Mouse (Mus musculus) megakaryocyte-erythroid progenitor cell, adult 5-6 weeks (primary cell): Measurements from ENCODE around the gene Nup188. TPM values are rescaled to one million over a fixed set of nuclear protein-coding genes. Genes with fewer than 3 reads are reported as not detected.

Experiments used
- ATAC-seq: replicated peaks from 2 replicates; pipeline ENCODE4 v1.8.0; 2016; ENCODE audit warnings: mild to moderate bottlenecking, inconsistent platforms; ENCODE audit not compliant: severe bottlenecking, poor library complexity, low FRiP score, low TSS enrichment
- total RNA-seq, 2 experiments: library from RNA; stranded (forward) in 1 of 2; stranded (reverse) in 1 of 2; fragments of 200-1000, 215-1000 nt in 1 of 2; fragments of >200 nt in 1 of 2; fragmentation: Nextera tagmentation in 1 of 2; gene quantifications; 2 replicates each; pipeline ENCODE4 v1.2.3; 2014 to 2017

Nup188 gene
- 59.3 and 66.6 TPM in 2 replicates for total RNA-seq (2014; fragmentation: Nextera tagmentation)
- total RNA-seq (2017): 25.8 and 29.8 TPM in 2 replicates

DNA sequence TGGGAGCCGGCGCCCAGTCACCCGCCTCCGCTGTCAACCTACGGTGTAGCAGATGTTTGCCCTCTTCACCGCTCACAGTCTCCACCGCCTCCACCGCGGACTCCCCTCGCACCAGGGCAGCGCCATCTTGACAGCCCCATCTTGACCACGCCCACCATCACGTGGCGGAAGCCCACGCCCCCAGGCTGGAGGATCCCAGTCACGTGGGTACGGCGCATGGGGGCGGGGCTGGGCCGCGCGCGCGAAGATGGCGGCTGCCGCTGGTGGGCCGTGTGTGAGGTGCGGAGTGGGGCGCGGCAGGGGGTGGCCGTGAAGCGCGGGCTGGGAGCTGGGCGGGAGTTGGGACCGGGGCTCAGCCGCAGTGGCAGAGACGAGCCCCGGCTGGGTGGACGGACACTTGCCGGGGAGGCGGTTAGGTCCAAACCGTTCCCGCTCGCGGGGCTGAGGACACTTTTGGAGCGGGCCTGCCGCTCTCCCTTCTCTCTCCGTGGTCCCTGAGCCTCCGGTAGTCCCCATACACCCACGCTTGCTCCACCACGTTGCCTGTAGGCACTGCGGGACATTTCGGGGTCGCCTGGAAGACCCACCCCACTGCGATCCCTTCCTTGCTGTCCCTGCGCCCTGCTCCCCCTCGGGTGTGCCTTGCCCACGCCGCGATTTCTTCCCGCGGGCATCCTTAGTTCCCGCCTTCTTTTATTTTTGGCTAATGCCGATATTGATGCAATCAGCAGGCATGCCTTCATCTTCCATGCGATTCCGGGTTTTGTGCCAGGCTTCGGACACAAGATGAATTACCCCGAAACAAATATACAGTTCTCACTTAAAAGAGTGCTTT lies at the start of gene Nup188, which contains the start of gene Dolk:
Gene Nup188, plus strand, starts transcription at position 206 of the 835 bp plus-strand sequence.
Gene Dolk, minus strand, starts transcription at position 143 of the 835 bp plus-strand sequence.
- peak; percentile 87 for ATAC-seq

DNA sequence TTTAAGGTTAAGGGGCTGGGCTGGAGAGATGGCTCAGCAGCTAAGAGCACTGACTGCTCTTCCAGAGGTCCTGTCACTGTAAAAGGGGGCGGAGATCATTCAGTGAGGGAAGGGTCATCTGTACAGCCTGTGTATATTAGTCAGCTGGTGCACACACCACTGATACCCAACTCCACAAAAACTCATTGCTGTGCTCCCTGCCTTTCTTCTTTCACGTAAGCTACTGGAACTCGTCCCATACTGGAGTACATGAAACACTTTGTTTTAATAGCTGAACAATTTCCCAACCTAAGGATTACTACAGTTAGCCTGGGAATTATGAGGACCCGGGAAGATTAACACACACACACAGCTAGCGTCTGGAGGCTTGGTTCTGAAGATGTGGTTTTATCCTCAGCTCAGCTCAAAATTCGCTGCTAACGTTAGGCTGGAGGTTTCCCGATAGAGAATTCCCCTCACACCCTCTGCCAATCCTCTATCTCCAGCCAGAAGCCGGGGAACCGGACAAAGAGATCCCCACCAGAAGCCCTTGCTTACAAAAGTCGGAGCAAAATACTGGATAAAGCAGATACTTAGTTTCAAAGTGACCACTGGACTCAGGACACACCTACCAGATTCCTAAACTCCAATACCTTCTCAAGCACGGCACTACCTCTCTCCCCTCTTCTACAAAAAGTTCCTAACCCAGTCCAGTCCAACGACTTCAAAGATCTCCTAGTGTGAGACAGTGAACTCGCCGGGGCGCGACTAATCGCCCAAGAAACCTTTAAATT lies 49.6 kb upstream of the Nup188 start:
- ATAC-seq: no peak

DNA sequence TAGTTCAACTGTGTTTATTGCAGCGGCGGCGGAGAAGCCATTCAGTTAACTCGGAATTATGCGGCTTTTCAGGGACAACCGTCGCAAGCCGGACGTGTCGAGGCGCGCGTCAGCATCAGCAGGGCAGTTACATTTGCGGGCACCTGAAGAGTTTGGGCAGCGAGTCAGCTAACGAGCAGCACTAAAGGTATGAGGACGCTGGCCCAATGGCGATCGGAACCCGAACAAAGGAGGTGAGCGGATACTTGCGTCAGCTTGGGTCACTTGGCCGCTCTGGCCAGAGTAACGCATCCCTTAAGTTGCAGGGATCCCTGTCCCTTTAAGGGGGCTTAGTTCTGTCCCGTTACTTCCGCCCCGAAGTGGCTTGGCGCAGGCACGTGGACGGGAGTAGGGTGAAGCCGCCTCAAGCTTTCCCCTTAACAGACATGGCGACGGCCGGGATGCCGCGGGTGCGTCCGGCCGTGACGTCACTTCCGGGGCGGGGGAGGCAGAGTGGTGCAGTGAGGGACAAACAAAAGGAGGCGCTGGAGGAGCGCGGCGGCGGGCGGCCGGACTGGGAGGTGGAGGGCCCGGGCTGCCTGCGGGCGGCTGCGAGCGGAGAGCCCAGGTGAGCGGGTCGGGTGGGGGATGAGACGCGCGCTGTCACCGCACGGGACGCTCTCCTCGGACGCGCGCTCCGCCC lies 48.9 kb upstream of the Nup188 start, which contains the start of gene Lrrc8a:
Gene Lrrc8a, plus strand, starts transcription at position 517 of the 682 bp plus-strand sequence.
- ATAC-seq: peak; percentile 80

DNA sequence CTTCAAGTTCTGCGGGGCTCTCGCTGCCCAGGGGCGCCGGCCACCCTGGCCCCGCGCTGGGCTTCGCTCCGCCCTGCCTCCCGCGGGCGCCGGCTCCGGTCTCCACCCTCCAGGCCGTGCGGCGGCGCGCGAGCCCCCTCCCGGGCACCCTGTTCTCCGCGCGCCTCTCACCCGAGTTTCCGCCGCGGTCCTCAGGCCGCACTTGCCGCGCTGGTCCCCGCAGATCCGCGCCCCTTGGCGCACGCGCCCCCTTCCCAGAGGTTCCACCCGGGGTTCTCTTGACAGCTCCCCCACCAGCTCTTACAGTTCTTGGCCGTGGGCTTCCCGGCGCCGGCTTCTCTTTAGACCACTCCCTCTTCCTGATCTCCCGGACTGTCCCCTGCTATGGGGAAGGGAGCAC lies 48.3 kb upstream of the Nup188 start:
- ATAC-seq: no peak

DNA sequence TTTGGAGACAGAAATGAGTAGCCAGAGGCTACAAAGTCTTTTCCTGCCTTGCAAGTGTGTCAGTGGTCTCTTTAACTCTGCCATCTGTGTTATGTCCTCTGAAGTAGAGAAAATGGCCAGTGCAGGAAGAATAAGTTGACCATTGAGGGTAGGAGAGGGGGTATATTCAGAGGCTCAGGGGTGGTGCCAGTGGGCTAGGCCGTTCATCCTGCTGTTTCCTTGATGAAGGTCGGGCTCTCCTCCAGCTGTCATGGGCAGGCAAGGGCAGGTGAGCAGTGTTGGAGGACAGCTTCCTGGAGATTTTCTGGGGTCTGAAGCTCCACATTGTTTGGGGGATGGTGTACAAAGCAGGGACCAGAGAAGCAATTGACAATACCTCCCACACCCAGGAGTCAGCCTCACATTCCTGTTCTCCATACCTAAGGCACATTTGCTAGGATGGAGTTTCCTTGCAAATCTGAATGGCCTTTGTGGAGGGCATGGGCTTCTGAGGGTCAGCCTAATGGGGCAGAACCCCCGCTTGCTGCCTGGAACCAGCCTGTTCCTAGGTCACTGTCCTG lies 47.2 kb upstream of the Nup188 start:
- ATAC-seq: no peak

DNA sequence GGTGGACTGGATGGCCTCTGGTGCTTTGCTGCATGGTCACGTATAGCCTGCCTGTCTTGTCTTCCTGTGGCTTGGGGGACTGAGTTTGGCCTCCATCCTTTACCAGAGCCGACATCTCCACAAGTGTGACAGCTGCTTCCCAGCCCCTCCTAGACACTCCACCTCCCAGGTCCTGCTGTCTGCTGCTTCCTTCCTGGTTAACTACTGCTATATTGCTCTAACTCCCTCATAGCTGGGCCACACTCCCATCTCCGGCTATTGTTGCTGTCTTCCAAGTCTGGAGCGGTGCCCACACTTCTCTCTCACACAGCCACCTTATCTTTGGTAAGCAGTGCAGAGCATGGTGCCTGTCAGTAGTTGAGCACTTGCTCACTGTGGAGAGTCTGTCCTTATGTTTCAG lies 46.4 kb upstream of the Nup188 start:
- peak; percentile 78 for ATAC-seq

DNA sequence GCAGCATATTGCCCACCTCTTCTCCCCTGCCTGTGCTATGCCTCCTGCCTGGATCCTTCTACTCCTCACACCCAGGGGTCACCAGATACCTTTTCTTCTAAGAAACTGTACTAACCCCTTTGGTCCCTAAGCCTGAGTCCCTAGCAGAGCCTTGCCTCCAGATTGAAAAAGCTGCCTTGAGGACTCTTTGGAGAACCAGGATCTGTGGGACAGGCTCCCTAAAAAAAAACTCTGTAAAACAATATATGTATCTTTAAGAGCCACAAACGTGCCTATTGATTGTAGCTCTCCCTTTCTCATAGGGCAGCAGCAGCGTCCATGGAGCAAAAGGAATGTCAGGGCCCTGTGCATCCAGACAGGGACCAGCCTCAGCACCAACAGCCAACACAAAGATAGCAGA lies 45.9 kb upstream of the Nup188 start, which contains the start of gene Gm28035:
Gene Gm28035, plus strand, starts transcription at position 301 of the 400 bp plus-strand sequence.
- no peak for ATAC-seq

DNA sequence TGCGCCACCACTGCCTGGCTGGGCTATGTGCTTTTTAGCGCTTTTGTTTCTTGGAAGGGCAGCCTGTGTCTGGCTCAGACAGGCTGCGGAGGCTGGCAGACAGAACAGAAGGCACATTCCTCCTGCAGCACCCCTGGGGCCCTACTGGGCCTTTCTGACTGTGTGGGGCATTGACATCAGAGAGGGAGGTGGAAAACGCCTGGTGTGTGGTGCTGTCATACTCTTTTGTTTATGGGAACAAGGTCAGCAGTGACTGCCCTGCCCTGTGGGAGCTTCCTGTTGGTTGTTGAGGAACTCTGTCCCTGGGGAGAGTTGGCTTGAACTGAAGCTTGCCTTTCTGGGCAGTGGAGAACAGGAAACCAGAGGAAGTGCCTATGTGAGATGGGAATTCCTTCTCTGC lies 43.7 kb upstream of the Nup188 start:
- ATAC-seq: no peak

DNA sequence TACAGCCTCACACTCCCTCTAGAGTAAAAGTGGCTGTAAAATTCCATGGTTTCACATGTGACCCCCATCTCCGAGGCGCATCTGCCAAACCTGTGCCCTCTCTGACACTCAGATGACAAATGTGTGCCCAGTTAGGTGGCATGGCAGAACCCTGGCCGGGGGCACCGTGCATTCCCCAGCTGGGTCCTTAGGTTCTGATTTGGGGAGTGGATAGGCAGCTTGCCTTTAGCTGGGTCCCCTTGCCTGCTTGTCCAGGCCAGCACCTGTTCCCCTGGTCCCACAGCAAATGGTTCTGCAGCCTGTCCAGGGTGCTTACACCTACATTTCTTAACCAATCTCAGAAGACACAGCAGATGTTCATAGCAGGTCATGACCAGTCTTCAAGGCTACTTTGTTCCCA lies 42.8 kb upstream of the Nup188 start:
- ATAC-seq: no peak

DNA sequence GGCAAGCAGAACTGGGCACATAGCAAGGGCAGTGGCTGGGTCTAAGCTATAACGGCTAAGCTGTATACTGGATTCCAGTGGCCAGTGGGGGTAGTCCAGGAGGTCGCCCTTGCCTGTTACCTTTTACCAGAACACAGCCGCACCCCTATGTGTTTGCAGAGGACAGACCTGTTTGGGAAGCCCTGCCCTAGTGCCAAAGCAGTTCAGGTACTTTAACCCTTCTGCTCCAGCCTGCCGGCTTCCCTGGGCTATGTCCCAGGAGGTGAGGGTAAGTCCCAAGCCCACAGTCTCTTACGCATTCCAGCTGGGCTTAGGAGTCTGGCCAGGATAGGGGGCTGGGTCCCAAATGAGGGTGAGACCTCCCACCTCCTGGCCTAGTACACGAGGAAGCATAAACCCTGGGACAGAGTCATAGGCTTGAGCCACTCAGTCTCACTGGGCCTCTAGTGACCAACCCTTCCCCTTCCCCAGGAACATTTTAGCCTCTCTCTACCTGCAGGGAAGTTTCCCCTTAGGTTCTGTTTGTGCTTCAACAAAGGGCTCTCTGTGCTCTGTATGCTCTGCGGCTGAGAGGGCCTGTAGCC lies 41.5 kb upstream of the Nup188 start:
- ATAC-seq: no peak

DNA sequence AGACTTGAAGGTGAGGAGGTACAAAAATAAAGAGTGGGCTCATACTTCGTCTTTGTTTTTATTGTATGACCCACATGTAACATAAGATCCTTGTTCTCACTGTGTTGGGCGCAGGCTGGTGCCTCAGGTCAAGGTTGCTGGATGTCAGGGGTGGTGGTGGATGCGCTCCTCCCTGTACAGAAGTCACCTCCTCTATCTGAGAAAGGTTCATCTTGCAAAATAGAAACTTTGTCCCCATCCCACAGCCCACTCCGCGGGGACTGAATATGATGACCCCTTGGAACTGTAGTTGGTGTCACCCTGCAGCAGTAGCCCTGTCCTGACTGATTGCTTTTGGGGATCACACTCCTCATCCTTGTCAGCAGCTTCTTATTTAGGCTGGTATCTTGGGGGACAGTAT lies 39.2 kb upstream of the Nup188 start:
- no peak for ATAC-seq

DNA sequence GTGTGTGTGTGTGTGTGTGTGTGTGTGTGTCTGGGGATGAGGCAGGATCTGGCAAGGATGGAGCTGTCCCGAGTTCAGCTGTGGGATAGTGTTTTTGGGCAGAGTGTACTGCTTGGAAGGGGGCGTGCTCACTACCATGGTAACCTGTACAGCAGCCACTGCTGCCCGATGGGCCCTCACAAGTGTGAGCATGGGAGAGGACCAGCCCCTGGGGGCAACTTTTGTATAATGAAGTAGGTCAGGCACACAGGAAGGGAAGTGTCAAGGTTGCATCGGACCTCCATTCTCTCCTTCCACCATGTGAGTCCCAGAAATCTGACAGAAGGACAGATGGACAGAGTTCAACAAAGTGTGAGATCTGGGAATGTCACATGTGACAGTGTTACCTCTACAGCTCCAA lies 38.5 kb upstream of the Nup188 start:
- no peak for ATAC-seq

DNA sequence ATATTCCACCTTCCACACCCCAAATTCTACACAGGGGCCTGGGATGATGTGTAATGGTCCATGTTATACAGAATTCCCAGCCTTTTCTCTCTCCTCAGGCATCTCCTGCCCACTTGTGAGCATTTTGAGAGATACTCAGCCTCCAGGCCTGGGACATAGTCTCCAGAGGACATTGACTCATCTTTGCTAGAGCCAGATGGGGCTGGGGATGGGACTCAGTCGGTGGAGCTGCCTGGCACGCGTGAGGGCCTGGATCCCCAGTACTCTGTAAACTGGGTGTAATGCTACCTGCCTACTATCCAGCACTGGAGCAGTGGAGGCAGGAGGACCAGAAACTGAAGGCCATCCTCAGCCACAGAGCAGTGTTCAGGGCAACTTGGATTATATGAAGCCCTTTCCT lies 37.0 kb upstream of the Nup188 start:
- ATAC-seq: no peak

DNA sequence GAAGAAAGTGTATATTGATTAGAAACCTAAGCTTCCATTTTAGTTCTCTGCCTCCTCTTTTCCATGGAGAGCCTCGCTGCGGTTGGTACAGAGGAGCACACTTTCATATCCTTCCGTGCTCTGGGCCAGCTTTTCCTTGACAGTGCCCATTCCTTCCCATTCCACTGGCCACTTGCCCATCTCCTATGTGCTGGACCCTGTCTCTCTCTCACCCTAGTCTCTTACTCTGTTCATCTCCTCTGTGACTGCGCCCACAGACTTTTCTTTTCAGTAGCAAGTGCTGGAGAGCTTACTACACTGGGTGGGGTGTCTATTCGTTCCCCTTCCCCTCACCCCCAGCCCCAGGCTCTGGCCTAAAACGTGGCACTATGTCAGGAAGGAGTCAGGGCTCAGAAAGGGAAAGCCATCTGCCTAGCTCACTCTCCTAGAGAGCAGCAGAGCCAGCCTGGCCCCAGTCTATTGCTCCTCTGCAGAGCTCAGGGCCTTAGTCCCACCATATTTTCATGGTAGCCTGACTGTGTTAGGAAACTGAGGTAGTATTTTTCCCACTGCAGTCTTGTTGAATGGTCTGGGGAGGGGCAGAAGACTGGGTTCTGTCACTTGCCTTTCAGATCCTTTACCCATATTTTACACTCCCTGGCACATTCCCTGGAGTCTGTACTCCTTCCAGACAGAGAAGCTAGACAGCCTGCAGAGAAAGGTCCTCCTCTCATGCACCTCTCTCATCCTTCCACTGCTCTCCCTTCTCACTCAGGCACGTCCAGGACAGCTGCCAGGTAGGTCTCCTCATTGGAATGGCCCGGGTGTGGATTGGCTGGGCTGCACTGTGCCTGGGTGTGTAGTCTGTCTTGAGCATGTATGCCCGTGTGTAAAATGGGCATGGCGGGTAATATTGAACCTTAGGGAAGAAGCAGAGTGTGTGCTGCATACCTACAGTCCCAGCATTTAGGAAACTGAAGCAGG lies 35.8 kb upstream of the Nup188 start:
- ATAC-seq: no peak

DNA sequence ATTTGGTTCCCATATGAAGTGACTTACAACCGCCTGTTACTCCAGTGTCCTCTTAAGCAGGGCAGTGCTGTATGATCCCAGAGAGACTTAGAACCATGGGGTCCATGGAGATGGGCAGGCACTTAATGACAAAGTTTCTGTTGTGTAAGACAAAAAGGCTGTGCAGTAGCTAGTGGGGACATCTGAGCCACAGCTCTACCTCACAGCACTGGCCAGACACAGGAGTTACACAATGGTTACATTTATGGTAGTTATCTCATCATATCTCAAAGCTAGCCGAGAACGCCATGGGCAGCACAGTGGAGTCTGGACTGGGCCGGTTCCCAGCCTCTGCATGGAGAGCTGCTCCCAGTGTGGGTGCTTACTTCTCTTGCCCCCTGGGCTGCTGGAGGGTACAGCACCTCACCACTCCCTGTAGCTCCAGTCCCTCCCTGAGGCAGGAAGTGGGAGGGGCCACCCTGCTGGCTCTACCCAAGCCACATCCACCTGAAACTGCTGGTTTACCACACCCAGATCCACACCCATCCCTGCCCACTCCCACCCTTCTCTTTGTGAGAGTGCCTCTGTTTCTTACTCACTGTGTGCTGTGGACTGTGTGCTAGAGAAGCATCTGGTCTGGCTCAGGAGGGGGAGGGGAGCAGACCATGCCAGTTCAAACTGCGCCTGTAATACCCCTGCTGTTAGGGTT lies 34.6 kb upstream of the Nup188 start:
- peak; percentile 90 for ATAC-seq

DNA sequence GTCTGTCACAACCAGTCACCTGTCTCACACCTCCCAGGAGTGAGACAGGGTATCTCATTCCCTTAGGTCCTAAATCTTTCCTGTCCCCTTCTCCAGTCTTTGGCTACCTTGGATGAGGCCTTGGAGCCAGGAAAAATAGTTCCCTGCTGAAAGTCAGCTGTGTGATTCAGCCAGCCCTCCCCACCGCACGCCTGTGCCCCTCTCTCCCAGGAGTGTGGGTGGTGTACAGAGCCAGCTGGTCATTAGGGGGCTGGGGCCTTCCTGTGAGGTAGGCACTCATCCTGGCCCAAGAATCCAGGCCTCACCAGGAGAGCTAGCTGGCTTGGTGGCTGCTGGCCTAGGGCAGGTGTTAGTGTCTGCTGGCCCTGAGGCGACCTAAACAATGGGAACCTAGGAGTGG lies 33.7 kb upstream of the Nup188 start:
- no peak for ATAC-seq

DNA sequence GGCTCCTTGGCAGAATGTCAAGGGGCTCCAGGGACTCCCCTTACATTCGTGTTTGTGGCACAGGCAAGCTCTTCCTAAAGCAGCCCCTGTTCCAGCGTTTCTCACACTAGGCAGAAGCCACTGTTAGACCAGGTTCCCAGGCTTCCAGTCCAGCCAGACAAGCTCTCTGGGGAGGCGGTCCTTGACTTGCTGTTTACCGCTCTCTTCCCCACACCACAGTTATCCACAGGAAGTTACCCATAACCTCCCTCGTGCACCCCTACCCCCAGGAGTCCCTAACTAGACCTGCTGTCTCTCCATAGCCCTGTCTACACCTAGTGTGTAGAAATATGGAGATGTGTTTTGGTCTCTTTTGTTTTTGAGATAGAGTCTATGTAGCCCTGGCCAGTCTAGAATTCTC lies 32.4 kb upstream of the Nup188 start:
- ATAC-seq: no peak
